Mouse (Mus musculus) fibroblast of lung, adult 2 months (primary cell): Measurements from ENCODE around the gene Ssh2.
A peak's percentile ranks its signal among the peaks of the same experiment; 100 is the strongest.

Experiments used
- DNase-seq: peaks from one replicate; pipeline ENCODE4 v3.0.0-alpha.2; 2011; ENCODE audit warnings: low read depth

Ssh2 gene

DNA sequence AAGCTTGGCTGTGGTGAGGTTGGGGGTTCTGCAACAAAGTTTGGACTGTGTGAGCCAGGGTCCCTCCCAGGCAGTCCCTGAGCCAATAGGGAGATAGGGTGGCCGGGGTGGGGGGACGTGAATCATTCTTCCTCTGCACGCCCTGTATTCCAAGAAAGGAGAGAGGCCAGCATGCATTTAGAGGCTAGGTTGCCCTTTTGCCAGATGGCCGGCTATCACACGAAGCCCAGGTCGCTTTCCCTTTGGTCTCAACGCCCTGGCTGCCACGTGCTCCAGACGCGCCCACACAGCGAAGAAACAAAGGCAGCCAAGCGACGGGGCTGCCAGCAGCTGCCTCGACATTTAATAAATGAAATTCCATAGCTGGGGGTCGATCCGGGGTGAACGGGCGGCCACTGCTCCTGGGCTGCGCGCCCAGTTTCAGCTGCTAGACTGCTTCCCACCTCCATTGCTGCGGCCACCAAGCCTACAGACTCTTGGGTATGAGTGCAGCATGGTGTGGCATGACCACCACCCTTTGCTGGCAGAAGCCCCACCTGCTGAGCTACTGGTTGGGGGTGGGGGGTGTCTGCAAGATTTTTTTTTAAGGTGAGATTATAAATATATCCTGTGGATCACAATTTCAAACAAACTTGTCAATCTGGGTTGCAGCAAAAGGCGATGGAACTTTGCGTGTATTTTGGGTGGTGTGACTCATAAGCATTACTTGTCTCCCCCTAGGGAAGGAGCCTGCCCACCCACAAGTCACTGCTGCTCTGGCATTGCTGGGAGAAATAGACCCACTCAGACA lies 275.6 kb downstream of the Ssh2 start:
- peak; percentile 82 for DNase-seq

DNA sequence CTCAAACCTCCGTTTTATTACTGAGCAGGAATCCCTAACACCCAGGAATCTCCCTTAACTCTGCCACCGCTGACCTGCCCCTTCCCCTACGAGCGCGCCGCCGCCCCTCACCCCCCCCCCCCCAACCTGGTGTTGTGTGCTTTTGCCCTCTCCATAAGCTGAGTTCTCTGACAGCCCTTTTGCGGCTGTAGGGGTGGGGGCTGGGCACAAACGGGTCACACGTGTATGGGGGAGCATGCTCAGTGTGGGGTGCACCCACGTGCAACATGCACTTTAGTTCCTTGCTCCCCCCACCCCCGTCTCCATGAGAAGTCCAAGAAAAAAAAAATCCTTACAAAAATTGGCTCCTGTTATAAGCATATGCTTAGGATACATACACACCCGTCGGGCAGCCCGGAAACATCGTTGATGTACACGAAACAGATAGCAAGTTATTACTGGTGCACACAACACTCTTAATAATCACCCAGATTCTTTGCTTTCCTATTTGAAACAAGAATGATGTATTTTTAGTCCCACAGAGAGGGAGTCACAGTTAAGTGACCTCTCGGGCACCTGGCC lies 276.3 kb downstream of the Ssh2 start:
- no peak for DNase-seq

DNA sequence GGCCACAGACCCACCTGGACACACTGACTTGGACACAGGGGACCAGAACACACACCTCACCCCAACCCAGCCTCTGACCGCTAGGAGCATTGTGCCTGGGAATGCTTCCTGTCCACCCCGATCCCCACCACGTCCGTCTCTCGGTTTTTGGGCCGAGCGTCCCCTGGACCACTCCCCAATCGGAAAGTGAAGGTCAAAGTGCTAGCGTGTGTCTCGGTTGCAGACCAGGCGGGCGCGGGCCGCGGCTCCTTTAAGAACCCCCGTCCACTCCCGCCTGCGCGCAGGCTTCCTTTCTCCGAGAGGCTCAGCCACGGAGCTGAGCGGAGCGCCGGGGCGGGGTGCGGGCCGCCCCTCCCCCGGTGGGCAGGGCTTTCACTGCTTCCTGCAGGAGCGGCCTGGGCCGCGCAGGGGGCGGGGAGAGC lies 276.8 kb downstream of the Ssh2 start:
- DNase-seq = peak; percentile 75

DNA sequence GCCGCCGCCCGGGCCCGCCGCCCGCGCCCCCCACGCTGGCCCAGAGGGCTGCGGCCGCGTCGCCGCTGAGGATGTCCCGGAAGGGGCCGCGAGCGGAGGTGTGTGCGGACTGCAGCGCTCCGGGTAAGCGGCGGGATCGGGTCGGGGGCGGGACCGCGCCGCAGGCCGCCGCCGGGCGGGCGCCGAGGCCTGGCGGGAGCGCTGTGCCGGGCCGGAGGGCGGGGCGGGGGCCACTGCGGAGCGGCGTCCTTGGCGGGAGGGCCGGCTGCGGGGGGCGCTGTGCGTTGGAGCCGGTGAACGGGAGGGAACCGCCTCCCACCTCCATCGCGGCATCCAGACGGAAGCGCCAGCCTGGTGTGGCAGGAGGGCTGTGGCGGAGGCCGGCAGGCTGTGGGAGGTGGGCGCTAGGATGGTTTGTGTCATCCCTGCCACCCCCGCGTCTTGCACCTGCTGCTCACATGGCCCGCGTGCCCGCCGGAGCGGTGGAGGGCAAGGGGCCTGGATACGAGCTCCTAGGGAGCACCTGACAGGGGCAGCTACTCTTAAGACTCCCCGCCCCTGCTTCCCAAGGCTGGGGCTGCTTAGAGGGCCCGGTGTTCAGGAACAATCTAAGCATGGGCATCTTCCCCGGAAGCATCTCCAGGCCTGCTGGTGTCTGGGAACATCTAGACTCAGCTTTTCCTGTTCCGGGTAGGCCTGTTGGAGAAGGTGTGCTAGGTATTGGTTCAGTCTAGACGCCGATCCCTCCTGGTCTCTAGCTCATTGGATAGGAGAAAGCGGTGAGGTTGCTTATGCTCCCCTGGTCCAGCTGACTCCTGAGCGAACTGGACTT lies 277.6 kb downstream of the Ssh2 start, which contains the start of gene Git1:
TSS of gene Git1 (plus strand) at position 51 of the 832 bp plus-strand sequence.
- no peak for DNase-seq

DNA sequence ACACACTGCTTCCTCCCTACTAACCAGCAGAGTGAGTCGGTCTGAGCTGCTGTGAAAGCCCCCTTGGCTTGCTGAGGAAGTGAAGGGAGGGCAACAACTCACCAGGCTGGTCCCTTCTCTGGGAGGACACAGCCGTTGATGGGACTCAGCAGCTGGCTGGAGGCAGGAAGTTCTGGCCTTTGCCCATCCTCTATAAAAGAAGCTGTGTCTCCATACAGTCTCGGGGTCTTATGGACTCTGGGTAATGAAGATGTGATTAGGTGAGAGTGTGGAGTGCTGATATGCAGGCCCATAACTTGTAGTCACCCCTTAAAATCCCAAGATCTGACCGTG lies 278.2 kb downstream of the Ssh2 start:
- no peak for DNase-seq

DNA sequence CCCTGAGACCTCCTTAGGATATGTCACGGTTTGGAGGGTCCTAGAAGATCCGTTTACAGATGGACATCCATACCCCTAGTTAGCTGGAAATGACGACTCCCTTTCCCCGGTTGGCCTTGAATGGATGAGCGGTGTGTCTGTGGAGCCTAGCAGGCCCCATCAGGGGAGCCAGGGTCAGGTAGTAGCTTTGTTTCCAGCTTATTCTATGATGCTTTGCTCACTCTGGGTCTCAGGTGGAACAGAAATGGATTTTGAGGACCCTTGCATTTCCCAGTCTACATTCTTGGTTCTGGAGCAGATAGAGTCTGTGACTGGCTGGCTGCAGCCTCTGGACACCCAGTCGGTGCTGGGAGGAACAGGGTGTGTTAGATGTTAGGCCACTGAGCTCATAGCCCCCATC lies 278.7 kb downstream of the Ssh2 start:
- DNase-seq = no peak

DNA sequence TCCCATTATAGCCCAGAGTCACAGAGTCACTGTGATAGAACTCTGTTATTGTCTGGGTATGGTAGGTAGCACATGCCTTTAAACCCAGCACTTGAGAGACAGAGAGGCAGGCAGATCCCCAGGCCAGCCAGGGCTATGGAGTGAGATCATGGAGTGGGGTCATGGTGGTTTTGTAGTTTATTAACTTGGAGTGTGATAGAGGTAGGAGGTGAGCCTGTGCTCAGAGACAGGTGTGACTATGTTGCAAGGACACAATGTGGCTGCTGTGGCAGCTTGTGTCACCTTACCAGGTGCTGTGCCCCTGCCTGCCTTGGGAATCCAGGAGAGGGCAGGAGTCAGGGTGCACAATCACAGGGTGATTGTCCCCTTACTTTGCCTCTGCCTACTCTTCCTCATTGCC lies 279.4 kb downstream of the Ssh2 start:
- no peak for DNase-seq

DNA sequence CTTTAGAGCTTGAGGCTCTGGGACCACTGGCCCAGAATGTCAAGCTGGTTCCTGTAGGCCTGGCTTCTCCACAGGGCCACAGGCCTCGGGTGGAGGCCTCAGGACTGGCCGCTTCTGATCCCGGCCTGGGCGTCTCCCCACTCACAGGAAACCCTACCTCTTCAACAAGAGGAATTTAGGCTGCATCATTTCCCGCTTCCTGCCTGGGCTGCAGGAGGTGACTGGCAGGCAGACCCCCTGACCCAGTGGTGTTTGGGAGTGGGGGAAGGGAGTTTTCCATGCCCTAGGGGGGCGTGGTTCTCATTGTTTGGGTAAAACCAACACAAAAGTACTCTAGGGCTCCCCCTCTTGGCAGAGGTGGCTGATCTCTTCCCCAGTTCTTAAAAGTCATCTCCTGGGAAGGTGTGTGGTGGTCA lies 281.3 kb downstream of the Ssh2 start:
- DNase-seq = no peak

DNA sequence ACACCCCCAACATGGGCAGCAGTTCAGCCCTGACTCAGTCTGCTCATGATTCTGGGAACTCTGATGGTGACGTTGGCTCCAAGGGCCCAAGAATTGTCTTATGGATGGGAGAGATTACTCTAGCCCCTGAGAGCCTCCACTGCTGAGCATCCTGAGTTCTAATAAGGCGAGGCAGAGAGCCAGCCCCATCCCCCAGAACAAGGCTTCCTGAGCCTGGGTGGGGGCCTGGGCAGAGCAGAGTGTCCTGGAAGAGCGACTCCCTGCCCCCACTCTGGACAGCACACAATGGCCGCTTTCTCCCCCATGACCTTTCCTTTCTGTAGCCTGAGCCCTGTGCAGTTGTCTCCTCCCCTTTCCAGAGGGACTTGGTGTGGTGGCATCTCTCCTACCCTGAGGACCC lies 281.8 kb downstream of the Ssh2 start:
- DNase-seq = no peak

DNA sequence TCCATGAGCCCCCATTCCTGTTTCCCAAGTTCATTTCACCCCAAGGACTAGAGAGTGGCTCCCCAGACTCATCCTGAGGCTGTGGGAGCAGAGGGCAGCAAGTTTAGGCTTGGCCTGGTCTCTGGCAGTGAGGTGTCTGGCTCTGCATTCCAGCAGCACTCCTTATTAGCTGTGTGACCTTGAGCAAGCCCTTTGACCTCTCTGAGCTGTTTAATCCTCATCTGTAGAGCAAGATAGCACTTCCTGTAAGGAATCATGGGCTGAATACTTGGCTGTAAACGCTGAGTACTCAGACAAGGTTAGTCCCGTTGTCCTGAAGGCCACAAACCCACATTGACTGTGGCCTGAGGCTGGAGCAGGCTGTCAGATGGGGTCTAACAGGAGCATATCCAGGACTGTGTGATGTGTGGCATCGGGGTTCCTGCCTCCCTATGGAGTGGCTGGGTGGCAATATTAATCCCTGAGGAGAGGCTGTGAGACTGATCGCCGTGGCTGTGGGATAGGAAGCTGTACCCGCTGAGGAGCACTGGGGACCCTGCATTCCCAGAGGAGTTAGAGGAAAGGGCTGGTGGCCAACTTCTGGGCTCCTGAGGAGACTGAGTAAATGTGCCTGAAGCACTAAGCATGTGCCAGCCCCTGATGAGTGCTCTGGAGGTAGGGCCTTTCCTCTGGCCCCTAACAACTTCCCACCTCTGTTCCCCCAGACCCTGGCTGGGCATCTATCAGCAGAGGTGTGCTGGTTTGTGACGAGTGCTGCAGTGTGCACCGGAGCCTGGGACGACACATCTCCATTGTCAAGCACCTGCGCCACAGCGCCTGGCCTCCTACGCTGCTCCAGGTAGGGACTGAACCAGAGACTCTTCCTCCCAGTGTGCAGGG lies 282.4 kb downstream of the Ssh2 start:
- DNase-seq = no peak

DNA sequence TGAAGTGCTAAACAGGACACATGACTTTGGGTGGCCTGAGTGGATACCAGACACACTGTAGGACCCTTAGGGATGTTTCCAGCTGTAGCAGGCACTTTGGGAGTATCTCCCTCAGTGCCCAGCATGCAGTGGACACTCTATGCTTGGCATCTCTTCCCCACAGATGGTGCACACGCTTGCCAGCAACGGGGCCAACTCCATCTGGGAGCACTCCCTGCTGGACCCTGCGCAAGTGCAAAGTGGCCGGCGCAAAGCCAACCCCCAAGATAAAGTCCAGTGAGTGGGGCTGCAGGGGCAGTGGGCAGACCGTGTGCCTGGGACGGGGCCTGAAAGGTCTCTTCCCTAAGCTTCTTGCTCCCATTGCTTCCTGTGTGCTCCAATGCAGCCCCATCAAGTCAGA lies 283.3 kb downstream of the Ssh2 start:
- no peak for DNase-seq

DNA sequence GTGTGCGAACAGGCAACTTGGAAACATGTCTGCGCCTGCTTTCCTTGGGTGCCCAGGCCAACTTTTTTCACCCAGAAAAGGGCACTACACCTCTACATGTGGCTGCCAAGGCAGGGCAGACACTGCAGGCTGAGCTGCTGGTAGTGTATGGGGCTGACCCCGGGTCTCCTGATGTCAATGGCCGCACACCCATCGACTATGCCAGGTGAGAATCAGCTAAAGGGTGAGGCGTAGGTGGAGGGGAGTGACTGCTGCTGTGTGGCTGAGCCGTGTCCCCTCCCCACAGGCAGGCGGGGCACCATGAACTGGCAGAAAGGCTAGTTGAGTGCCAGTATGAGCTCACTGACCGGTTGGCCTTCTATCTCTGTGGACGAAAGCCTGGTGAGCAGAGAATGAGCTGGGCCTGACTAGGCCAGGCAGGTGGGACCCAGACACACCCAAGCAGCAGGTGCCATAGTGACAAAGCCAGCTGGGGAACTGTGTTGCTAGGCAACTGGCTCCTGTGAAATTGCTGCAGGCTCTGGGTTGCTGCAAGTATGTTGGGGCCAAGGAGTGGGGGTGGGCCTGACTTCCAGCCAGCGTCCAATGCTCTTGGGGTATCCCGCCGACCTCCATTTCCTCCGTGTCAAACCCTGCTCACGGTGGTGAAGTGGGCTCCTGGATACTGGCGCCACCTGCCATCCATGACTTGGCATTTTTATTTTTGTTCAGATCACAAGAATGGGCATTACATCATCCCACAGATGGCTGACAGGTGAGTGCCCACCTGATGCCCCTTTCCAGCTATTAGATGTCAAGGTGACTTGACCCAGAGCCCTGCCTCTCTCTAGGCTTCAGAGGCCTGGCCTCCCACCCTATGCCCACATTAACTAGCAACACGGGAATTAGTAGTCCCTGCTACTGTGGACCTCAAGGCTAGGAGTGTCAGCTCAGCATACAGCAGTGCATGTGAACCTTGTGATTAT lies 284.6 kb downstream of the Ssh2 start:
- no peak for DNase-seq

DNA sequence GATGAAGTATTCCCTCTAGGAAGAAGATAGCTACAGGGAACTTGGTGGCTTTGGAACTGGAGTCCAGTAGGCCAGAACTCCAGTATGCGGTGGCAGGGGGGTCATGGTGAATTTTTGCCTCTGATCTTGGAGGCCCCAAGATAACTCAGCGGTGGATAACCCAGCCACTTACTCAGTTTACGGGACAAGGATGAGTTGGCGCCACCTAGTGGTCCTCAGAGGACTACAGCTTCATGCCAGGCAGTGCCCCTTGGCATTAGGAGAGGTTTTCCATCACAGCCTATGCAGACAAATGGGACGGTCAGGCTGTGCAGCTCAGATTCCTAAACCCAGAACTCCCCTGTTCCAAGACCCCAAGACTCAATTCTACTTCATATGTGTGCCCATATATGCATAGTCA lies 285.3 kb downstream of the Ssh2 start:
- no peak for DNase-seq

DNA sequence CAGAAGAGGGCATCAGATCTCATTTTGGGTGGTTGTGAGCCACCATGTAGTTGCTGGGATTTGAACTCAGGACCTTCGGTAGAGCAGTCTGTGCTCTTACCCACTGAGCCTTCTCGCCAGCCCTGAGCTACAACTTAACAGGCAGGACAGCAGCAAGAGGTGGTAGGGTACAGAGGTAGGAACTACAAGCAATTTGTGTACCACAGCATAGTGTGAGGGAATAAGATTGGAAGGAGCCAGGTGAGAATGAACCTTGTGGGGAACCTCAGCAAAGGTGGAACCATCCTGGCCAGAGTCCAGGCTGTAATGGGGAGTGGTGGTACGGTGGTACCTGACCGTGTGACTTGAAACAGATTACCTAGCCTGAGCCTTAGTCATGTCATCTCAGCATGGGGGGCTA lies 285.9 kb downstream of the Ssh2 start:
- no peak for DNase-seq

DNA sequence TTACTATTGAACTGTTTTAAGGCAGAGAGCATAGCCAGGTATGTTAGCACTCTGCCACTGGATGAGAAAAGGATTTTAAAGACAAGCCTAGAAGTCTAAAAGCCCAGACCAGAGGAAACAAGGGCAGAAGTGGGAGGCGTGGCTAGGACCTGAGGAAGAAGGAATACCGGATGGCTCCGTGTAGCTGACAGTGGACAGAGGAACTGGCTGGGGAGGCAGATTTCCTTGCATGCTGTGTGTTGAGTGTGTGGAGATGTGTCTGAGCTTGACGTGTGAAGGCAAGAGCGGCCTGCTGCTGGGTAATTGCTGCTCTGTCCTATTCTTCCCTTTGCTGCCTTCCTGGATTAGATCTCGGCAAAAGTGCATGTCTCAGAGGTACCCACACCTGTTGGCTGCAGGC lies 286.4 kb downstream of the Ssh2 start:
- DNase-seq = no peak

DNA sequence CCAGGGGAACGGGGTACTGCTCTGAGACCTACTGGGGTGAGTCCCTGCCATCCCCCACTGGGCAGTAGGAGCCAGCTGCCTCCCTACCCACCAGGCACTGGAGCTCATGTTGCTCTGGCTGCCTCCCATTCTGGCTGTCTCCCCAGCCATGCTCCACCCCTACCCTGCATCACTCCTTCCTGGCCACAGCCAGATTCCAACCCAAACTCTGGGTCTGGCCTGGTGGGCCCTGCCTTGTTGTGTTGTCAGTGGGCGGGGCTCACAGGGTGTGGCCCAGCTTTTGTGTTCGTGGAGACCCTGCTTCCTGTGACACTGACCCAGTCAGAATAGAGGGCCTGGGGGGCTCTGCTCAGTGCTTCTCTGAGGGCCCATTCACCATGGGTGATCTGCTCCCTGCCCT lies 287.4 kb downstream of the Ssh2 start:
- peak; percentile 86 for DNase-seq

DNA sequence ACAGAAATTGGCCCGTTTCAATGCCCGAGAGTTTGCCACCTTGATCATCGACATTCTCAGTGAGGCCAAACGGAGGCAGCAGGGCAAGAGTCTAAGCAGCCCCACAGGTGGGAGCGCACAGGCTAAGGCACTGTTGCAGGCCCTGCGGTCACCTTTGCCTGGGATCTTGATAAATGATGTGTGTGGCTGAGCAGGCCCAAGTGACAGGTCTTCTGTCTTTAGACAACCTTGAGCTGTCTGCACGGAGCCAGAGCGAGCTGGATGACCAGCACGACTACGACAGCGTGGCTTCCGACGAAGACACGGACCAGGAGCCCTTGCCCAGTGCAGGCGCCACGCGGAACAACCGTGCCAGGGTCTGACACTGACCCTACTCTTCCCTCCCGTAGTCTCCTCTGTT lies 288.3 kb downstream of the Ssh2 start:
- DNase-seq = no peak

DNA sequence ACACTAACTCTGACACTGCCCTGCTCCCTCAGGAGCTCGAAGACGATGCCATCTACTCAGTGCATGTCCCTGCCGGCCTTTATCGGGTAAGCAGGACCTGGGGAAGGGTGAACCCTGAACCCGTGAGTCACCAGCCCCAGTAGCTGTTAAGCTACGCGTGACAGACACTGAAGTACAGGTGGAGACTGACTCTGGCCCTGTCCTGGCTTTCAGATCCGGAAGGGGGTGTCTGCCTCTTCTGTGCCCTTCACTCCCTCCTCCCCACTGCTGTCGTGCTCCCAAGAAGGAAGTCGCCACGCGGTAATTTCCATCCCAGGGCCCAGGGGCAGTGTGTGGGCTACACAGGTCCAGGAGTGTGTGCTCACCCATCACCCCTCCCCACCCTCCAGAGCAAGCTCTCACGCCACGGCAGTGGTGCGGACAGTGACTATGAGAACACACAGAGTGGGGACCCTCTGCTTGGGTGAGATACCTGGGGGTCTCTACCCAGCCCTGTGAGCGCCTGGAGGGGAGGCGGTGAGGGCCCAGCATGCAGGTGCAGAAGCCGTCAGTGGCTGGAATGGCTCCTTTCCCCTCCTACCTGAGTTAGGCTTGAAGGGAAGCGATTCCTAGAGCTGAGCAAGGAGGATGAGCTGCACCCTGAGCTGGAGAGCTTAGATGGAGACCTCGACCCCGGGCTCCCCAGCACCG lies 289.3 kb downstream of the Ssh2 start:
- DNase-seq = no peak

DNA sequence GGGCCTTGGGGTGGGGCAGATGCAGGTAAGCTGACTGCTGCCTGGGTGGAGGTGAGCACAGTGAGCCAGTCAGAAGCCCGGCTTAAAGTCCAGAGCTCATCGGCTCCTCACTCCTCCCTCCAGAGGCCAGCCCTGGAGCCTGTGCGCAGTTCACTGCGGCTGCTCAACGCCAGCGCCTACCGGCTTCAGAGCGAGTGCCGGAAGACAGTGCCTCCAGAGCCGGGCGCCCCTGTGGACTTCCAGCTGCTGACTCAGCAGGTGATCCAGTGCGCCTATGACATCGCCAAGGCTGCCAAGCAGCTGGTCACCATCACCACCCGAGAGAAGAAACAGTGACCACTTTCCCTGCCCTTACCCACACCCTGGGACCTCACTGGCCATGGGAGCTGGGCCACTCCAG lies 290.2 kb downstream of the Ssh2 start:
- DNase-seq = no peak

DNA sequence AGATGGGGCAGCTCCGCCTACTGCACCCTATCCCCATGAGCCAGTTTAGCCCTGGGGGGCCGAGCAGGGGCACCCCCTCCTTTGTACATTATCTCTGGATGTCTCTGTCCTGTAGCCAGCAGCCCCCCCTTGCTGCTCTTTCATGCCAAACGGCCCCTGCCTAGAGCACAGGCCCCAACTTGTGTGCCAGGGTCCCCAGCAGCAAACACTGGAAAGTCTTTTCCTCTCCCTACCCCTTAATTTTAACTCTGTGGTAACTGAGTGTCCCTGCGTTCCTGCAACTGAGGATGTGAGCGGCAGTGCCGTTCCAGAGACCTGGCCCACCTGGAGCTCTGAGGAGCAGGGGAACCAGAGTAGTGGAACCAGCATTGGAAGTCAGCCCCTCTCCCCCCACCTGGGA lies 290.9 kb downstream of the Ssh2 start:
- no peak for DNase-seq
